Mouse (Mus musculus) heart, embryonic 15.5 days (tissue): ENCODE data around the gene Olfr773. TPM values are rescaled to one million over a fixed set of nuclear protein-coding genes. Genes with fewer than 3 reads are reported as not detected.
"Not testable (repeated sequence)": the region's sequence is repeated elsewhere in the genome, so short reads cannot be mapped to it uniquely, and the experiment has no call there.

ENCODE experiments used
- ATAC-seq: fragments of 200-750 bp; cut with Nextera tagmentation; replicated peaks from 2 replicates; pipeline ENCODE4 v1.8.0; 2017; ENCODE audit warnings: low read depth, moderate TSS enrichment; ENCODE audit not compliant: insufficient number of reproducible peaks, insufficient read depth, low FRiP score
- H3K27ac ChIP-seq: fragments of 300-500 bp; sonication (generic); 2 replicates; pipeline ENCODE4 v1.5.1; 2015; ENCODE audit warnings: mild to moderate bottlenecking, inconsistent platforms
- H3K27me3 ChIP-seq: fragments of 300-500 bp; sonication (generic); 2 replicates; pipeline ENCODE4 v1.6.1; 2015; ENCODE audit warnings: inconsistent platforms
- H3K36me3 ChIP-seq: fragments of 300-500 bp; sonication (generic); 2 replicates; pipeline ENCODE4 v1.6.1; 2015; ENCODE audit warnings: mild to moderate bottlenecking, inconsistent platforms
- H3K4me1 ChIP-seq: fragments of 300-500 bp; sonication (generic); replicated peaks from 2 replicates; pipeline ENCODE4 v1.6.1; 2015; ENCODE audit warnings: inconsistent platforms
- H3K4me2 ChIP-seq: fragments of 300-500 bp; sonication (generic); 2 replicates; pipeline ENCODE4 v1.6.1; 2015; ENCODE audit warnings: inconsistent platforms, mild to moderate bottlenecking, moderate library complexity
- H3K4me3 ChIP-seq: fragments of 300-500 bp; sonication (generic); 2 replicates; pipeline ENCODE4 v1.5.1; 2015; ENCODE audit warnings: mild to moderate bottlenecking, inconsistent platforms
- H3K9ac ChIP-seq: fragments of 300-500 bp; sonication (generic); 2 replicates; pipeline ENCODE4 v1.6.1; 2015; ENCODE audit warnings: mild to moderate bottlenecking, inconsistent platforms
- H3K9me3 ChIP-seq: fragments of 300-500 bp; sonication (generic); replicated peaks from 2 replicates; pipeline ENCODE4 v1.6.1; 2016; ENCODE audit warnings: inconsistent platforms
- WGBS: fragments of 180-500 bp; shearing (Covaris S2); methylation state at CpG from one replicate; pipeline ENCODE4 v1.1.7; 2015; ENCODE audit warnings: mixed read lengths; 5-methylcytosine and 5-hydroxymethylcytosine counted together
- polyA plus RNA-seq: library from polyadenylated mRNA; unstranded; fragments of >200 nt; fragmentation: Nextera tagmentation; extraction: Ambion mirVana; gene quantifications from 2 replicates; pipeline ENCODE4 v1.2.1, GENCODE M21; 2015

Olfr773 gene
- not detected in 2 replicates for polyA plus RNA-seq

DNA sequence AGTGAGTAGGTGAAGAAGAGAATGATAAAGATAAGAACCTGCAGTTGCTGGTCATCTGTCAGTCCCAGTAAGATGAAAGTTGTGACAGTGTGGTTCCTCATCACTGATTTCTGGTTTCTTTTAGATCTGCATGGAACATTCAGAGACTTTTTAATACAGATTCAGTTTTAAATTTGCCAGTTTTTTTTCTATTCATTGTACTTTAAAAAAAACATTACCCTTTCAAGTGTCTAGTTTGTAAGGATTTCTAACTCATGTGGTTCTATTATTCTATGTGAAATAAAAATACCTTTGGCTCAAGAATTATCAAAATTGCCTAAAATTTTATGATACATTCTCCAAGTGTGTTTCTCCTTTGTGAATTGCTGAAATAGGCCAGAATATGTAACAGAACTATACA is at the start of gene Olfr773:
Gene Olfr773 (minus strand): TSS at position 101 of the 400 bp plus-strand sequence.
- not testable (repeated sequence) for H3K9ac ChIP-seq, ATAC-seq, H3K36me3 ChIP-seq, H3K4me1 ChIP-seq, H3K4me3 ChIP-seq, H3K4me2 ChIP-seq, H3K27me3 ChIP-seq, H3K9me3 ChIP-seq, H3K27ac ChIP-seq

DNA sequence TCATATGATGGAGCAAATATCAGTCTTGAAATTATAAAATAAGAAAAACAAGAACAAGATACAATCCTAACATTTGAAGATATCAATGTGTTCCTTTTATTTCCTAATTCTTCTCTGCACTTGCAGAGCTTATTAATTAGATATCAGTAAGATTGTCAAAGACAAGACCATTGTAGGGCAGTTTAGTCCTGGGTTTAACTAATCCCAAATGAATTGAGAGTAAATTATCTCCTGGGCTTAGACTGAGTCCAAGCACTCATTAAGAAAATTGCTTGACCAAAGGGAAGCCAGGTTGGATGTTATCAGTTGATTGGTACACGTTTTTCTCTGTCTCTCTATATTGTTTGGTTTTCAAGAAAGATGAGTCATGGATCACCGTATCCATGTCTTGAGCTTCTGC is 48.7 kb upstream of the Olfr773 start, which contains the start of gene Olfr774:
Gene Olfr774 (plus strand): TSS at position 301 of the 400 bp plus-strand sequence.
- Histone ChIP-seq H3K36me3 (no peaks in the 10 kb centered on the region), H3K9me3 (no peaks in the 10 kb centered on the region), H3K27me3 (no peaks in the 10 kb centered on the region), H3K27ac (no peak within 1 kb of the TSS), H3K4me2 (no peak within 1 kb of the TSS), H3K9ac (no peak within 1 kb of the TSS), H3K4me1 (no peaks in the 10 kb centered on the region), H3K4me3 (no peak within 1 kb of the TSS)
- no peak for ATAC-seq
- 67% methylated on average over 2 of the region's 2 CpGs for WGBS

DNA sequence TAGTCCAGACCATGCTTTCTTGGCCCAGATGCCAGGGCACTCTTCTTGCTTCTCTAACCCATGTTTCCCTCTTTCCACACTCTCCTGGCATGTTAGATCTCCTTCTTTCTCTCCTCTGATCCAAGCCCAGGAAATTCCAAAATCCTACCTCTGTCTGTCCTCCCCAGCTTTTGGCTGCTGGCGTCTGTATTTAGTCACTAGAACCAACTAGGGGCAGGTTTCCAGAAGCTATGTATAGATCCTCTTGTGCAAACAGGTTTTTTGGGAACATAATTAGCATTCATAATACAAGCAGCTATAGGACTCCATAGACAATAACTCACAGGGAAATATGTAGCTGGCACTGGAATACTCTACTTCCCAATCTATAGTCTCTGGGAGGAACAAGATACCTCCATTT is 43.5 kb upstream of the Olfr773 start:
- 59% methylated on average over 1 of the region's 1 CpGs for WGBS

DNA sequence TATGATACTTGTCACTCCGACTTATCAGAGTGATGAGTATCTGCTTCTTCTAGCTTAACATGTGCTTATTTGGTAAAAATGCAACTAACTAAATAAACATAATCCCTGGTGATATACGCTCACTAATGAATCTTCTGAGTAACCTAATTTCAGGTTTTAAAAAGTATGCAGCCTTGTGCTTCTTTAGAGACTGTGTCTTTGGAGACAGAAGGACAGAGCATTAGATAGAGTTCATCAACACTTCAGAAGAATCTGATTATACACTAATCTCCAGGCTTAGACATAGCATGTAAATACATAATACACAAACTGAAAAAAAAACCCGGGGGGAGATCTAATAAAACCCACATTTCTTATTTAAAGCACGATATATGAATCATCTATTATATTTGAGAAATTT is 9.4 kb downstream of the Olfr773 start, which contains the start of gene Olfr772:
Gene Olfr772 (minus strand): TSS at position 101 of the 400 bp plus-strand sequence.
- not testable (repeated sequence) for ATAC-seq, H3K27me3 ChIP-seq, H3K9me3 ChIP-seq, H3K4me2 ChIP-seq, H3K4me3 ChIP-seq, H3K9ac ChIP-seq, H3K36me3 ChIP-seq, H3K27ac ChIP-seq, H3K4me1 ChIP-seq
- 76% methylated on average over 4 of the region's 4 CpGs for WGBS

More for the DNA sequence above, 43.5 kb upstream of the Olfr773 start:
- Histone ChIP-seq H3K27me3 (no peaks in the 10 kb centered on the region), H3K4me3 (no peak overlapping the region), H3K36me3 (no peaks in the 10 kb centered on the region), H3K9ac (no peak overlapping the region), H3K4me2 (no peak overlapping the region), H3K27ac (no peak overlapping the region), H3K9me3 (no peaks in the 10 kb centered on the region), H3K4me1 (no peaks in the 10 kb centered on the region)
- no peak for ATAC-seq

DNA sequence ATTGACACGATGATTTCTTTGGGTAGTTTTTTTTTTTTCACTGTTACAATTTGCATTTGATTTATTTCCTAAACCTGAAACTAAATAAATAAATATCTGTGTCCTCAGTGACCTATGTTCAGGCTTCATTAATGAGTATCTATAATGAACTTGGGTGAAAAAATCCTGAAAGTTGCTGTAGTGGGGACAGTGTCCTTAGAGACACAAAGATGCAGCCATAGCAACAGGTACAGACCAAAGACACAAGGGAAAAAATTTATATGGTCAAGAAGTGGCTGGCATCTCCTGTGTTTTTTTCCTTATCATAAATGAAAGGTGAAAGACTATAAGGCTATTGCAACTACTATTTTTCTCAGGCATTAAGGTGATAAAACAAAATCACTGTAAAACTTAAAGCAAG is 22.6 kb downstream of the Olfr773 start, which contains the start of gene Olfr771:
Gene Olfr771 (minus strand): TSS at position 101 of the 400 bp plus-strand sequence.
- 77% methylated on average over 1 of the region's 1 CpGs for WGBS
- no peak within 1 kb of the TSS for H3K4me3 ChIP-seq
- no peaks in the 10 kb centered on the region for H3K9me3 ChIP-seq
- H3K36me3 ChIP-seq, result no peaks in the 10 kb centered on the region
- no peak within 1 kb of the TSS for H3K4me2 ChIP-seq
- H3K4me1 ChIP-seq, result no peaks in the 10 kb centered on the region
- H3K27me3 ChIP-seq, result no peaks in the 10 kb centered on the region
- no peak for ATAC-seq
- no peak within 1 kb of the TSS for H3K27ac ChIP-seq
- no peak within 1 kb of the TSS for H3K9ac ChIP-seq

DNA sequence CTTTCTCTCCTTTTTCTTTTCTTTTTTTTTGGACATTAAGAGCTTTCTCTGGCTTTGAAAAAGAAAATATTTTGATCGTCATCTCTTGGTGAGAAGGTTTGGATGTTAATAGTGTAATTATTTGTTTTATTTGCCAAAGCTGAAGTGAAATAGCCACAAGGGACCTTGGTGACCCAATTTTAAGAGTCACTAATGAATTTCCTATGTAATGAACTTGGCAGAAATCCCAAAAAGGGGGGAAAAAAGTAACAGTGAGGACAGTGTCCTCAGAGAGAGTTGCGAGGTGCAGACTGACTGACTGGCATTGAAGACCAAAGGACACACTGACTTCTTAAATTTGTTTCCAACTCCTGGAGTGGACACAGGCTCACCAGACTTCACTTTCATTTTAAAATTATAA is 48.3 kb downstream of the Olfr773 start, which contains the start of gene Olfr770:
Gene Olfr770 (minus strand): TSS at position 101 of the 400 bp plus-strand sequence.
- Histone ChIP-seq H3K27me3 (no peaks in the 10 kb centered on the region), H3K4me1 (no peaks in the 10 kb centered on the region), H3K27ac (no peak within 1 kb of the TSS), H3K9me3 (no peaks in the 10 kb centered on the region), H3K36me3 (no peaks in the 10 kb centered on the region), H3K4me3 (no peak within 1 kb of the TSS), H3K4me2 (no peak within 1 kb of the TSS), H3K9ac (no peak within 1 kb of the TSS)
- WGBS, result 76% methylated on average over 2 of the region's 2 CpGs
- ATAC-seq, result no peak

Other genes starting within 250 kb of the Olfr773 start
- gene Mettl7b, start 226.4 kb downstream of the Olfr773 start, polyA plus RNA-seq, result 0.11 TPM in 1 of 2 replicates, not detected in the other
- not detected in 2 replicates for gene Olfr9, start 198.0 kb downstream of the Olfr773 start, polyA plus RNA-seq
- gene Olfr763, start 176.6 kb downstream of the Olfr773 start, polyA plus RNA-seq, result not detected in 2 replicates
- gene Olfr764-ps1, start 147.5 kb downstream of the Olfr773 start, polyA plus RNA-seq, result not detected in 2 replicates
- gene Olfr765, start 137.4 kb downstream of the Olfr773 start, polyA plus RNA-seq, result not detected in 2 replicates
- gene Olfr766-ps1, start 118.4 kb downstream of the Olfr773 start, polyA plus RNA-seq, result not detected in 2 replicates
- gene Olfr767, start 104.5 kb downstream of the Olfr773 start, polyA plus RNA-seq, result not detected in 2 replicates
- not detected in 2 replicates for gene Olfr768, start 88.0 kb downstream of the Olfr773 start, polyA plus RNA-seq
- gene Olfr769, start 69.6 kb downstream of the Olfr773 start, polyA plus RNA-seq, result not detected in 2 replicates
- gene Olfr770, start 48.4 kb downstream of the Olfr773 start, polyA plus RNA-seq, result not detected in 2 replicates
- not detected in 2 replicates for gene Olfr771, start 22.7 kb downstream of the Olfr773 start, polyA plus RNA-seq
- not detected in 2 replicates for gene Olfr772, start 9.5 kb downstream of the Olfr773 start, polyA plus RNA-seq
- gene Olfr774, start 48.8 kb upstream of the Olfr773 start, polyA plus RNA-seq, result not detected in 2 replicates
- gene Olfr775, start 61.0 kb upstream of the Olfr773 start, polyA plus RNA-seq, result not detected in 2 replicates
- not detected in 2 replicates for gene Olfr776, start 71.7 kb upstream of the Olfr773 start, polyA plus RNA-seq
- not detected in 2 replicates for gene Olfr777, start 84.1 kb upstream of the Olfr773 start, polyA plus RNA-seq
- not detected in 2 replicates for gene Olfr780, start 130.7 kb upstream of the Olfr773 start, polyA plus RNA-seq
- not detected in 2 replicates for gene Olfr781, start 141.4 kb upstream of the Olfr773 start, polyA plus RNA-seq
- gene Olfr782, start 161.4 kb upstream of the Olfr773 start, polyA plus RNA-seq, result not detected in 2 replicates
- gene Olfr784, start 196.7 kb upstream of the Olfr773 start, polyA plus RNA-seq, result 0.04 and 0.09 TPM in 2 replicates
- not detected in 2 replicates for gene Olfr785, start 218.0 kb upstream of the Olfr773 start, polyA plus RNA-seq
- not detected in 2 replicates for gene Olfr786, start 239.9 kb upstream of the Olfr773 start, polyA plus RNA-seq